Mouse (Mus musculus) retina, adult 2 months (tissue): ENCODE results near the gene Pdlim1.
"Not testable (repeated sequence)": the region's sequence is repeated elsewhere in the genome, so short reads cannot be mapped to it uniquely, and the experiment has no call there.

Source experiments
- DNase-seq: peaks from one replicate; pipeline ENCODE4 v3.0.0-alpha.2; 2012; ENCODE audit warnings: low read depth, low spot score

Gene Pdlim1

DNA sequence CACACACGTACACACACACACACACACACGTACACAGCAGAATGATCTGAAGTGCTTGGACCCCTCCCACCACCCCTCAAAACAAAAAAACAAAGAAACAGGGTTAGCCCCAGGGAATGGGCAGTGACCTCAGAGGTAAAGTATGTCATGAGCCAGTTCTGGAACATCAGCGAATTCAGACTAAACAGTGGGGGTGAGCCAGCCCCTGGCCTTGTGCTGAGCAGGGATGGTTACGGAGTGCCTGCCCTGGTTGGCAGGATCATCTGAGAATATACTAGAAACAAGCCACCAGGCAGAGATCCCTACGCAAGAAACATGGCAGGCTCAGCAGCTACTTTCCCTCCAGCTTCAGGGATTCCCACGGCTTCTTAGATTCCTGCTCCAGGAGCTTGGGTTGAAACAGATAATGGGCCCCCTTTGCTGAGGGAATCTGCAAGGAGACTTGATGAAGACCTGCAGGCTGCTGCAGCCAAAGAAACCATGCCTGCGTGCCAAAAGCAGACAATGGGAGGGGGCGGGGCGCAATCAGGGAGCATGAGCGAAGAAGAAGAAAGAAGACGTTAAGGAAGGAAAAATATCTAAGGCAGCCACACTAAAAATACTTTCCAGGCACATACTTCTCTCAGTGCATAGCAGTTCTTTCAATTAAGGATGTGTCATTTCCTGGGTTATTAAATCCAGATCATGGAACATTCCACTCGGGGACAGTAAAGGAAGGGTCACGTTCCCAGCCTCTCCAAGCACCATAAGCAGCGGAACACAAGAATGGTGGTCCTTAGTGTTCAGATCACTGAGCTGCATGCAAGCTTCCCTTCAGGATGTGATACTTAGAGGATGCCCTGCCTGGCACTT, 30.6 kb downstream of the Pdlim1 start:
- DNase-seq: no peak

DNA sequence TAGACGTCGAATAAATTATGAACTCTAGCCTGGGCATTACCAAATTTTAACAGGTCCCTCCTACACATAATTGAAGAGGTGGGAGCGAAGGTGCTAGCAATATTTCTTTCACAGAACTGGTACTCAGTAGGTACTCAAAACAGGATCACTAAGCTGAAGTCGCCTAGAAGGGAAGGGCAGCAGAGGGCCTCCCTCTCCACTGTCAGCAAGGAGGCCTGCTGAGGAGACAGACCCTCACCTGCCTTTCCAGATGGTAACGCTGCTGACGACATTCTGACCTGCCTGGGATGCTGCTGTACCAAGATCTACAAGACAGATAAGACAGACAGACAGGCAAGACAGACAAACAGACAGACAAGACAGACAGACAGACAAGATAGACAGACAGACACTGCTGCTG, 31.3 kb downstream of the Pdlim1 start:
- no peak for DNase-seq

DNA sequence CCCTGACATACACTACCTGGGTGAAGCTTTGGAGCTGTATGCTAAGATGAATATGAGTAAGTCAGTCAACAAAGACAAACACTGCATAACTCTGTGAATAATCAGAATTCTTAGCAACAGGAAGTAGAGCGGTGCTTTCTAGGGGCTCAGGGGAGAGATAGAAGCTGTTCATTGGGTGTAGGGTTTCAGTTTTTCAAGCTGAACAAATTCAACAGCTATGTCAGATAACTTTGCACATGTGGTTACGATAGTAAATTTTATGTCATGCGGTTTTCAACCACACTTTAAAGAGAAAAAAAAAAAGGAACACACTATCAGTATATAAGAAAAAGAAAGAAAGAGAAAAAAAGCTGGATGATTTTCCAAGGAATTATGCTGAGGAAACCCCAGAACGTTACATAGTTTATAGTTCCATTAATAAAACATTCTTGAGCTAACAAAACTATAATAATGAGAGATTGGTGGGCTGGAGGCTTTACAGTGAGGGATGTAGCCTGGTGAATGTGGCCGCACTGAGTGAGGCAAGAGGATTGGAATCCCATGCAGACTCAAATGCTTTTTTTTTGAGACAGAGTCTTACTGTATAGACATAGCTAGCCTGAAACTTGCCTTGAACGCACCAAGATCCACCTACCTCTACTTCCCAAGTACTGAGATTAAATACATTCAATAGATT, 33.3 kb downstream of the Pdlim1 start:
- no peak for DNase-seq

DNA sequence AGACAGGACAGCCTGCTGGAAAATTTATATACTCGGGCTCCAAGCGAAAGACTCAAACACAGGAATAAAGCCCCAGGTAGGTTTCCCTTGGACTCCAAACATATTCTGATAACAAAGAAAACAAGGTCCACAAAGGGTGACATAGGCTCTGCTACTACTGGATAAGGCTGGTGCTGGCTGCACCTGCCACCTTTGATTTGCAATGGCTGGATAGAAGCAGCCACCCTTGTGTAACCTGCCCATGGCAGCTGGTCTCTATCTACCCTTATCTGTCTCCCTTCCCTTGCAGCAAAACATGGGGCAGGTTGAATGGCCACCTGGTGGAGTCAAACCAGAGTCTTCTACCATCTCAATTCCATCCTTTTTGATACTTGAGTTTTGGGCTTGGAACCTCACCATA, 39.1 kb downstream of the Pdlim1 start:
- no peak for DNase-seq

DNA sequence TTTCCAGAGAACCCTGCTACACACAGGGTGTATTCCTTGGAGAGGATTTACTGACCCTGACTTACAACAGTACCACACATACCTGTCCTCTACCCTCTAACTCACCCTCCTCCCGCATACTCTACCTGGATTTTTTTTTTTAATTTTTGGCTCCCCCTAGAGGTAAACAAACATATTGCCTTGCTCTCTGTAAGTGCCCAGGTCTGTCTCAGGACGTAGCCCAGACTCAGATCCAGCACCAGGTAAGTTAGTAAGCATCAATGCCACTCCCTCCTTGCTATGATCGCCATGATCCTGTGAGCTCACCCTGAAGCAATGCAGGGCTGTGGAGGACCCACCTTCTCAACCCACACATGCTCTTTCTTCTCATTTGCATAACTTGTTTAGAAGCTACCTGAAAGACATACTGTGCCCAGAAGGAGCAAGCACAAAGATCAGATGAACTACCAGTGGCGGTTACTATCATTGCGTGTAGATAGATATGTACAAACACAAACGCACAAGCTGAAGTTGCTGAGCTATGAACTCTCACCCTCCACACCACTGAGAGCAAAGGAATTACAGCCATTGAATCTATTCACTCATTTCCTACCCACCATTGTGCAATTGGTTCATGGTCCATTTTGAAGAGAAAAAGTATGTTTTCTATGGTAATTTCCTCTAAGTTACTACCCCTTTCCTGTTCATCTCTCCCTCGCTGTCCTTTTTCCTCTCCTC, 39.7 kb downstream of the Pdlim1 start:
- no peak for DNase-seq

DNA sequence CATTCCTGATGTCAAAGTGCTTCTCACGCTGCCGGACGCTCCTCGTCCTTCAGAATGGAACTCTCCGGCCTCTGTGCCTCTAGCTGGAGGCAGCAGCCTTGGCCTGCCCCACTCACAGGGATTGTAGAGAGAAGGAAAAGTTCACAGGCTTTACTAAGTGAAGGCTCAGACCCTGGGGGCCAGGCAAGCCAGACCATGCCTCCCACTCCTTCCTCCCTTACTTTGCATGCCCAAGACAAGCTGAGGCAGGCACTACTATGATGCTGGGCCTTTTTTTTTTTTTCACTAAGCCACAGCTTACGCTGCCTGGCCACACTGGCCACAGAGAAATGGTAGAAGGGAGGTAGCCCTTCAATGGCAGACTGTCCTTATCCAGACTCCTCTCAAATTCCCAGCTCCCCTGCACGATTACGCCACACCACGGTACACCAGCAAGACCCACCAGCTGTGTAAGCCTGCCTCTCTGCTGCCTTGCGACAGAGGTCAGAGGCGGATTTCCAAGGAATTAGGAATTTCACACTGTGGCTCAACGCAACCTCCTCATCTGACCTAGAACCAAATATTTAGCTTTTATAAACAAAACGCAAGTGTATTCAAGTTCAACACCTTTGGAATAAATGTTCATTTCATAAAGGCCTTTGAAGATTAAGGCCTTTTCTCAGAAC, 40.4 kb downstream of the Pdlim1 start:
- no peak for DNase-seq

DNA sequence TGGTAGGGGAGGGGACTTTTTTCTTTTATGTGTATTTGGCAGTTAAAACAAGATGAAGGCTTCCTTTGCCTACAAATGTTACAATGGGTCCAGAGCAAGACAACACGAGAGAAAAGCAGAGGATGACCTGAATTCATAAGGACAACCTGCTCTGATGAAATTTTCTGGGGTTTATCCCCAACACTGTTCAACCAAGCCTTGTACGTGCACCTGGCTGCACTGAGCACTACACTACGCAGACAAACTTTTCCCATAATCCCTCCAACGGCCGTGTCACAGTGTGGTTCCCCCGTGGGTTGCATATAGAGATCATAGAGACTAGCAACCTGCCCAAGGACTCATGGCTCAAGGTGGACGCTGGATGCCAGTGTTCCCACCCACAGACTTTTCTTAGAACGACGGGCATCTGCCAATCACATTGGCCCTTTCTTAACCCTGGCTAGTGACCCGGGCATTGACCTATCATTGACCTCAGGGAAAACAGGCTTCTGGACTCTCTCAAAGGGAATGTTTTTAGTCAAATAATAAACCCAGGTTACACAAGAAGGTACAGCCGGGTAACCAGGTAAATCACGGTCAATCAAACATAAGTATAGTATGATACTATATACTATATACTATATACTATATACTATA, 45.0 kb downstream of the Pdlim1 start:
- no peak for DNase-seq

DNA sequence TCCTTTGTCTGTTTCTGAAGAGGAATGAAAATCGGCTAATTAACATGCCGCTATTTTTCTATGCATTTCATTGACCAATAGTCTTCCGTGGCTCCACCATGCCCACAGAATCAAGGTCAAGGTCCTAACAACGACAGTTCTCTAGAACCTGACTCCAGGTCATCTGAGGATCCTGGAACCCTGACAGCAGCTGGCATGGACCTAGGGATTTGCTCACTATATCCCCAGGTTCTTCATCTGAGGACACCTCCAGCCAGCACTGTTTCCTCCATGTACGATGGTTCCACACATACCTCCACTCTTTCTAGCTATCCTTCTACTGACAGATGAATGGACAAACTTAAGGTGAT, 45.9 kb downstream of the Pdlim1 start:
- DNase-seq: no peak

DNA sequence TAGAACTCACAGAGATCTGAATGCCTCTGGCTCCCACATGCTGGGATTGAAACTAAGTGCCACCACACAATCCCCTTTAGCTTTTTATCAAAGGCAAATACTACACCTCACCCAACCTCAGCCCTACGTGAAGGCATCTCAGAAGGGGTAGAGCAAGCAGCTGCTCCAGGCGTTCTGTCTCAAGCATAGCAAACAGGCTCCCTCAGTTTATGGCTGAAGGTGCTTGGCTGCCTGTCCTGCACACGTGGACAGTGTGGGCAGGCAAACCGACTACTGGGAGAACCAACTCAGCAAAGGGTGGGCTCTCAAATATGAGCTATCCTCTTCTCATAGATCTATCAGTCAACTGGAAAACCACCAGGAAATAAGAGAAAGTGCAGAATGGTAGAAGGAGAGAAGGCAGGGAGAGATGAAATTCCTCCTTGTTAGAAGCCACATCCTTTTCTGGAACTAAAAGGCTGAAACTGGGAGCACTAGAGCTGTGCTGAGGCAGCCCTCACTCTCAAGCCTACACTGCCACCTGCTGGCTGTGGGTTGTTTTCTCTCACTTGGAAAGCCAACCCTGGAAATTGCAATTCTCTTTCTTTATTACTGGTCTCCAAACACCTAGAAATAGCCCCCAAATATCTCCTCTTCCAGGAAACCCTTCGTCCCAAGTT, 46.4 kb downstream of the Pdlim1 start:
- DNase-seq: peak; percentile 16

DNA sequence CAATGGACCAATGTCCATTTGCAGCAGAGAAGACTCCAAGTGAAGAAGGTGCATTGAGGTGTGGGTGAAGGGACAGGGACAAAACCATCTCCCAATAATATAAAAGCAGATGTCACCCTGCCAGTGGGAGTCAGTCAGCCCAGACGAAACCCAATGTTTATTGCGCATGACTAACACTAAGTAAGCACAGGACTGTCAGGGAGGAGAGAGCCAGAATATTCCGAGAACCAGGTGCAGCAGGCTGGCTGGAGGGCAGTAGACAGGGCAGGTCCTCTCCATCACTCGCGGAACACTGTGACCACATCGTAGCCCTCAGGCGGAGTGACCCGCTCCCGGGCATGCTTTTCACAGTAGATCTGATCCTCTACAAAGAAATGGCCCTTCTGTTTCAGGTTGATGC, 49.3 kb downstream of the Pdlim1 start:
- DNase-seq: not testable (repeated sequence)

DNA sequence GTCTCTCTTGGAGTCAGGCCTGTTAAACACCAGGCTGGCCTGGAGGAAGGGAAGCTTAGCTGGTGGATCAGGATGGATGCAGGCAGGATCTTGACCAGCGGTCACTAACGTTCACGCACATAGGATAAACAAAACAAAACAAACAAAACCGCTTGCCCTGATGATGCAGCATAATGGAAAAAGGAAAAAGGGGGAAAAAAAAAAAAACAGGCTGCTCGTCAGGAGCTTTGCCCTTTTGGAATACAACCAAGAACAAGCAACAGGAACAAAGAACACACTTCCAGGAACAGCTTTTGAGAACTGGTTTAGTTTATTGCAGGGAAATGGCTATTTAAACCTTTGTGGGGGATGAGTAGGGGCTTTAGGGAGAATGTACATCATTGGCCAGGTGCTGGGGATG, 50.8 kb downstream of the Pdlim1 start:
- no peak for DNase-seq

DNA sequence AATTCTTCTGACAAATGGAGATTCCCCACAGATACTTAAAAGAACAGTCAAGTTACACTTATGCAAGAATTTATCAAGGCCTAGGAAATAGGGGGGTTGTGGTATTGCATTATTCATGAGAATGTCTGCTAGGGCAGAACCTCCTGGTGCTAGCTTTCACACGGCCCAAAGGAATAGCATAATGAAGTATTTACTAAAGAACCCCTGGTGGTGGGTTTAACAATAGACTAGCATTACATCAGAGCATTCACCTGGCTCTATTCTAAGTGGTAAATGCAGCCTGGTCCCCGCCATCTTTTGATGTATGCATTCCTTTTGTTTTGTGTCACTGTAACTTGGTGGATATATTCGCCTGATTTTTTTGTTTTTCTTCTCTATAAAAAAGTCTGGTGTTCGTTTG, 68.7 kb downstream of the Pdlim1 start:
- DNase-seq: not testable (repeated sequence)

DNA sequence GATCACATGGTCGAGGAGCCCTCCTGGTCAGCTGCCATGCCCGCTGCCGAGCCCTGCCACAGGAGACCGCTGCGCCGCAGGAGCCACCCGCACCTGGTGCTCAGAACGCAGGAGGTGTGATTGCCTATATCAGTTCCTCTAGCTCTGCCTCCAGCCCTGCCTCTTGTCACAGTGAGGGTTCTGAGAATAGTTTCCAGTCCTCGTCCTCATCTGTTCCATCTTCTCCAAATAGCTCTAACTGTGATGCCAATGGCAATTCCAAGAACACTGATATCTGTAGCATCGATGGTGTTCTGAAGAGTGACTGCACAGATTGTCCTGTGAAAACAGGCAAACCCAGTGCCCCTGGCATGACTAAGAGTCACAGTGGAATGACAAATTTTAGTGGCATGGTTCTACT, 81.0 kb downstream of the Pdlim1 start:
- no peak for DNase-seq

DNA sequence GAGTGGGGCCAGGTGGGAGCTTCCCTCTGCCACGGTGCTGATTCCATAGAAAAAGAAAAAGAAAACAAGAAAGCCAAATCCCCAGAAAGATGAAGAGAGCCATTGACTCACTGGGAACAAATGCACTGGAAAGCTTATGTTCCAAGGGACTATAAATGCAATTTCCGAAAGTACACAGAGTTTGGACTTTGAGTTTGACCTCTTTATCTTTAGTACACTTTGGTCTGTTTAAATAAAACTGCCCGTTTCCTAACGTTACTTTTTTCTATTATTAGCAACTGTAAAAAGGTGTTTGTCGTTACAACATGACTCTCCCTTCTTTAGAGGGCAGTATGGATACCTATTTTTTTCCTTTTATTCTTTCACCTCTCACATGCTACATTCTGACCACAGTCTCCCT, 84.5 kb downstream of the Pdlim1 start, which contains the start of gene Cyp2c70:
TSS of gene Cyp2c70 (minus strand) at position 174 of the 400 bp plus-strand sequence.
- DNase-seq: no peak

DNA sequence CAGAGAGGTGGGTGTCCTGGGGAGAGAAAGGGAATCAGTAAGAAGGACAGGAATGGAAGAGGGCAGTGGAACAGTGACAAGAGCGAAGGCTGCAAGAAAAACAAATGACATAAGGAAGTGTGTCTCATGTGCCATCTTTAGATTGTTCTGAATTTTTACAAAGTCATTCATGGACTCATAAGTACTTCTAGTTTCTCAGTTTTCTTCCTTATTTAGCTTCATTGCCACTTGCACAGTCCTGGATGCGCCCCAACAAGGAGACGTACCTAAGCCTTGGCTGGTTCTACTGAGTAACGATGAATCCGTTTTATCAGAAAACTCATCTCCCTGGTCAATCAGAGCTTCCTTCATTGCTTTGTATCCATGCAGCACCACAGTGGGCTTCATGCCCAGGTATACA, 88.0 kb downstream of the Pdlim1 start:
- DNase-seq: no peak

DNA sequence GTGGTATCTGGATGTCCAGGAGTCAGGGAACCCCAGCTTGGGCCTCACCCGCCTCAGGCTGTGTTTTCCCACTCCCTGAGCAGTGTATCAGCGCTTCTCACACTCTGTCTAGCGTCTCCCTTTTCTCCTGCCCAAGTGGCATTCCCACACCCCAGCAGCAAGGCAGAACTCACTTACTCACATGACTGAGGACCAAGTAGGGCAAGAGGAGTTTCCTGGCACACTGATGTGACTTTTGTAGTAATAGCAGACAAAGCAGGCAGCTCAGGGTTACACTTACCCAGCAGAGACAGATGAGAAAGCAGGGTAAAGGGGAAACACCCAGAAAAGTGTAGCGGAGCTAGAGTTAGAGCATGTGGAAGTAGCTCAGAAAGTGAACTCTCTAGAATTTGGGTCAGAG, 93.3 kb downstream of the Pdlim1 start:
- DNase-seq: no peak
